Mouse (Mus musculus) kidney, adult 18-20 months (tissue): ENCODE results near the gene Ptar1.
A peak's percentile ranks its signal among the peaks of the same experiment; 100 is the strongest.

Experiments
- DNase-seq: peaks from one replicate; pipeline ENCODE4 v3.0.0; 2021

Ptar1 gene

GRCm38 (mm10) chr19:23758554-23759321 lies 71.5 kb downstream of the Ptar1 start, which contains the start of gene Apba1:
Gene Apba1, plus strand, starts transcription at chr19:23758887.
- DNase-seq, result peak; percentile 63

GRCm38 (mm10) chr19:23759322-23759945 lies 72.2 kb downstream of the Ptar1 start:
- no peak for DNase-seq

- DNase-seq, result no peak
Observed at GRCm38 (mm10) chr19:23763371-23763770, 76.1 kb downstream of the Ptar1 start.

DNA sequence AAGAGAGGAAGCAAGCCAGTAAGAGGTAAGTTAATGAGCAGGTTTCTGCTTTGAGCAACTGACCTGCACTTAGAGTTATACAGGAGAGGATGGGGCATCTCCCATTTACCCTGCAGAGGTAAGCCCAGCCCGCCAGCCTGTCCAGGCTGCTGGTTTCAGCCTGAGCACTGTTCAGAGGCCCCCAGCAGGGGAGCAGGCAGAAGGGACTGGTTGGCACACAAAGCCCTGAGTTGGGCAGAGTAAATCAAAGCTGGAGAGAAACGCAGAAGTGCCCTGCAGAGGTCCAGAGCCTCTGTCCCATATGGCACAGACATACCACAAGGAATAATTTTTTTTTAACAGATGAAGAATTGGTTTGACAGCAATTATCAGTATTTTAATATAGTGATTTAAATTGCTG lies 76.8 kb downstream of the Ptar1 start:
- no peak for DNase-seq

GRCm38 (mm10) chr19:23768864-23769263 lies 81.6 kb downstream of the Ptar1 start:
- DNase-seq, result no peak

- no peak for DNase-seq
Observed at GRCm38 (mm10) chr19:23770494-23771423, 83.5 kb downstream of the Ptar1 start.

- no peak for DNase-seq
Observed at GRCm38 (mm10) chr19:23771971-23772370, 84.7 kb downstream of the Ptar1 start.

DNA sequence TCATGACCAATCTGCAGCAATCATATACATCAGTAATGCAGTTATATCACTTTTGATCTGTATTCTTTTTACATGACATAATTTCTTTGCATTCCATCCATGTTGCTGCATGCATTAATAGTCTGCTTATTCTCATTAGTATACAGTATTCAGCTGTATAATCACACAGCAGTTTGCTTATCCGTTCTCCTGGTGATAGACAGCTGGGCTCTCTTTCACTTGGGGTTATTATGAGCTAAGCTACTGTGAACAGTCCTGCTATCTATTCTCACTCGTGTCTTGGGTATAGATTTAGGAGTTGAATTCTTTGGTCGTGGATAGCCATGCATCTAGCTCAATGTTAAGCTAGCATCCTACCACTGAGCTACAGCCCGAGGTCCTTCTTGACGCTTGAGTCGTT lies 88.1 kb downstream of the Ptar1 start:
- no peak for DNase-seq

DNA sequence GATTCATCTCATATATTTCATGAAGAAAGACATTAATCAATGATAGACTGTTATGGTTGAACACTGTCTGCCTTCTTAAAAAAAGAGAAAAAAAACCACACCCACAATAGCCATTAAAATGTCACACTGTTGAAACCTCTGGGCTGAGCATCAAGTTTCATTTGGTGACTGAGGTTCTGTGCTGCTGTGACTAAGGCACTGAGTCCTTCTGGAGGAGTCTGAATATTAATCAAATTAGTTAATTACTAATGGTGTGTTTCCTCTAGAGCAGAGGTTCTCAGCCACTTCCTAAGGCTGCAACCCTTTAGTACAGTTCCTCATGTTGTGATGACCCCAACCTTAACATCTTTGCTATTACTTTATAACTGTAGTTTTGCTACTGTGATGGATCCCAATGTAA lies 91.9 kb downstream of the Ptar1 start:
- no peak for DNase-seq

GRCm38 (mm10) chr19:23780105-23780504 lies 92.9 kb downstream of the Ptar1 start:
- no peak for DNase-seq
